Mouse (Mus musculus): ENCODE measurements at regions not wholly inside any gene's neighbourhood (a gene's known extent, or its start where the extent isn't known, plus 50 kb on each side); places are given as distances from the start of the nearest gene placed in this dataset.

DNA sequence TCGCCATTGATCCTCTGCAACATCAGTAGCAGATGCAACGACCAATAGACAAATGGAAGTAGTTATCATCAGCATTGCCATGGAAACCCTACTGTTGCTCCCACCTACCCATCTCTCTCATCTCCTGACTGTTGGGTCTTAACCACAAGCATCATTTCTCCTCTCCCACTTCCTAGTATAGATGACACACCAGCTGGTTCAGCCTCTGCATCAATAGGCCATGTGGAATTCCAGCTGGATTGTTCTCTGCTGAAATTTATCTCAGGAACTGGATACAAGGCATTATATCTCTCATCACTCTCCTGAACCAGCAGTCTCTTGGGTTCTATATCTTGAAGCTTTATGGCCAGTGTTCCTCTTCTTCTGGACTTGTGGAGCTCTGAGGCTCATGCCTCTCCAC lies 219.3 kb downstream of the Ice1 start:
- Histone ChIP-seq H3K4me1 (ENCODE audit: control insufficient read depth, insufficient read depth, low read length) (no peaks in the 10 kb centered on the region), H3K27me3 (ENCODE audit: control insufficient read depth, insufficient read depth, low read length) (no peaks in the 10 kb centered on the region), H3K9ac (ENCODE audit: low read depth, low read length) (no peak overlapping the region), H3K27ac (ENCODE audit: low read depth, low read length) (no peak overlapping the region), H3K36me3 (ENCODE audit: control insufficient read depth, insufficient read depth, low read length) (no peaks in the 10 kb centered on the region), H3K9me3 (replicated peaks; ENCODE audit: control insufficient read depth, low read length) (no peaks in the 10 kb centered on the region), H3K4me3 (ENCODE audit: low read depth, low read length) (no peak overlapping the region), H3K4me2 (no peak overlapping the region)
- WGBS (ENCODE audit: insufficient replicate concordance): 95% methylated on average over 2 of the region's 2 CpGs
- ATAC-seq (replicated peaks; ENCODE audit: insufficient number of reproducible peaks, low FRiP score, low TSS enrichment): no peak

DNA sequence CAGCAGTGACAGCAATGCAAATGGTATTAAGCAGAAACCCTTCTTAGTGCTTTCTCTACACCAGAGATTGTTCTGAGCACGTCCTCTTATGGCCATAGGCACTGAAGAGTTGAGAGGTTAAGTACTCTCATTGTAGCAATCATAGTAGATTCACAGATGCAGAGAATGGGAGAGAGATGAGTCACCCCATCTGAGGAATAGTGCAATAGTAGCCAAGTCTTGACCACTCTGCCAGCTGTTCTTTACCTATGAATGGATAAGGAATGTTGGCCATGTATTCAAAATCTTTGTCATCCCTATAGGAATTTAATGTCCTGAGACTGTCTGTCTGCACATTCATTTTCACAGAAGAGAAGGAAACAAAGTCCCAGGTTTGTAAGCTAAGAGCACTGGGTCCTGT lies 198.0 kb downstream of the Ice1 start:
- no peaks in the 10 kb centered on the region for H3K9me3 ChIP-seq (replicated peaks; ENCODE audit: control insufficient read depth, low read length)
- no peak overlapping the region for H3K4me2 ChIP-seq
- no peak overlapping the region for H3K27ac ChIP-seq (ENCODE audit: low read depth, low read length)
- WGBS (ENCODE audit: insufficient replicate concordance): 55% methylated on average over 1 of the region's 1 CpGs
- H3K36me3 ChIP-seq (ENCODE audit: control insufficient read depth, insufficient read depth, low read length): no peaks in the 10 kb centered on the region
- no peak for ATAC-seq (replicated peaks; ENCODE audit: insufficient number of reproducible peaks, low FRiP score, low TSS enrichment)
- H3K4me1 ChIP-seq (ENCODE audit: control insufficient read depth, insufficient read depth, low read length): no peaks in the 10 kb centered on the region
- no peak overlapping the region for H3K9ac ChIP-seq (ENCODE audit: low read depth, low read length)
- H3K27me3 ChIP-seq (ENCODE audit: control insufficient read depth, insufficient read depth, low read length): no peaks in the 10 kb centered on the region
- H3K4me3 ChIP-seq (ENCODE audit: low read depth, low read length): no peak overlapping the region

DNA sequence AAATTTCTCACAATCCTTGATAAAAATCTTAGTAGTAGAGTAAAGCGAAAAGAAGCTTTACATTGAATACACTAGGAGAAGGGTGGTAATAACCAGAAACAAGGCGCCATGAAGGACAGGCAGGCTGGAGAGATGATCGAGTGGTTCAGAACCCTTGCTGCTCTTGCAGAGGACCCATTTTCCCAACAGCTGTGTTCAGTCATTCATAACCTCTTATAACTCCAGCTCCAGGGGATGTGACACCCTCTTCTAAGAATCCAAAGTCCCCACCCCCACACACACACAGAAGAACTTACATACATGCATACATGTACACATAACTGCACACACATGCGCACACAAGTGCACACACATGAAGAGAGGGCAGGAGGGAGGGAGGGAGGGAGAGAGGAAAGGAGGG lies 190.5 kb downstream of the Ice1 start:
- H3K27ac ChIP-seq (ENCODE audit: low read depth, low read length): no peak overlapping the region
- no peak overlapping the region for H3K9ac ChIP-seq (ENCODE audit: low read depth, low read length)
- H3K36me3 ChIP-seq (ENCODE audit: control insufficient read depth, insufficient read depth, low read length): no peaks in the 10 kb centered on the region
- WGBS (ENCODE audit: insufficient replicate concordance): 80% methylated on average over 4 of the region's 4 CpGs
- no peaks in the 10 kb centered on the region for H3K9me3 ChIP-seq (replicated peaks; ENCODE audit: control insufficient read depth, low read length)
- no peak for ATAC-seq (replicated peaks; ENCODE audit: insufficient number of reproducible peaks, low FRiP score, low TSS enrichment)
- H3K4me2 ChIP-seq: no peak overlapping the region
- no peaks in the 10 kb centered on the region for H3K4me1 ChIP-seq (ENCODE audit: control insufficient read depth, insufficient read depth, low read length)
- no peaks in the 10 kb centered on the region for H3K27me3 ChIP-seq (ENCODE audit: control insufficient read depth, insufficient read depth, low read length)
- H3K4me3 ChIP-seq (ENCODE audit: low read depth, low read length): no peak overlapping the region

DNA sequence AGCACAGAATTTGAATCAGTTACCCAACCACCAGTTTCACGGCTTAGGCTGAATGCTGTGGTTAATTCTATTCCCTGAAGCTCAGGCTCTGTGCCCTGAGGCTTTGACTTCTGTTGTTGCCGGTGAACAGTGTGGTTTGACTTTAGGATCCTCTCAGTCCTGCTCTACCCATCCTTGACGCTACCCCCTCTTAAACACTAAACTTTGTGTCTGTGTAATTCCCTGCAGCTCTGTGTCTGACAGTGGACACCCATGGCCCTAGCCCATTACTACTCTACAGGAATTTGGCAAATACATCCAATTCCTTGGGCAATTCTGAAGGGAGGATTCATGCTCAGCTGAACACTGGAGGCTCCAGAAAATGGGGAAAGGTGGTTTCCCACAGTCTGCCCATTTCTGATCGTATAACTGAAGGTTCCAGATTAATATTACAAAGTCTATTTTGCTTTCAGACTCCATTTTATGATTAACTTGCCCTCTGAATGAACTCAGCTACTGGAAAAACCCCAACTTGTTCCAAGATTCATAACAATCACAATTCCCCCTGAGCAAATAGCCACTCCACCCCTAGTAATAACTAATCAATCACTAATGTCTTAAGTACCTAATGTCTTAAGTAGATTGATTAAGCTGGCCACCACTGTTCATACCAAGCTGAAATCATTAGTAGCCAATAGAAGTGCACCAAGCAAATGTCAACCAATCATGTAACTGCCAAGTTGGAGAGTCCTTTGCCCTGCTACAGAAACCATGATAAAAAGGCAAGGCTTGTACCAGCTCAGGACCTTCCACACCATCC lies 182.6 kb downstream of the Ice1 start:
- H3K4me1 ChIP-seq (ENCODE audit: control insufficient read depth, insufficient read depth, low read length): no peaks in the 10 kb centered on the region
- H3K9me3 ChIP-seq (replicated peaks; ENCODE audit: control insufficient read depth, low read length): no peaks in the 10 kb centered on the region
- no peaks in the 10 kb centered on the region for H3K36me3 ChIP-seq (ENCODE audit: control insufficient read depth, insufficient read depth, low read length)
- no peaks in the 10 kb centered on the region for H3K27me3 ChIP-seq (ENCODE audit: control insufficient read depth, insufficient read depth, low read length)
- H3K4me3 ChIP-seq (ENCODE audit: low read depth, low read length): no peak overlapping the region
- no peak overlapping the region for H3K9ac ChIP-seq (ENCODE audit: low read depth, low read length)
- ATAC-seq (replicated peaks; ENCODE audit: insufficient number of reproducible peaks, low FRiP score, low TSS enrichment): no peak
- no peak overlapping the region for H3K27ac ChIP-seq (ENCODE audit: low read depth, low read length)
- 81% methylated on average over 4 of the region's 4 CpGs for WGBS (ENCODE audit: insufficient replicate concordance)
- no peak overlapping the region for H3K4me2 ChIP-seq

DNA sequence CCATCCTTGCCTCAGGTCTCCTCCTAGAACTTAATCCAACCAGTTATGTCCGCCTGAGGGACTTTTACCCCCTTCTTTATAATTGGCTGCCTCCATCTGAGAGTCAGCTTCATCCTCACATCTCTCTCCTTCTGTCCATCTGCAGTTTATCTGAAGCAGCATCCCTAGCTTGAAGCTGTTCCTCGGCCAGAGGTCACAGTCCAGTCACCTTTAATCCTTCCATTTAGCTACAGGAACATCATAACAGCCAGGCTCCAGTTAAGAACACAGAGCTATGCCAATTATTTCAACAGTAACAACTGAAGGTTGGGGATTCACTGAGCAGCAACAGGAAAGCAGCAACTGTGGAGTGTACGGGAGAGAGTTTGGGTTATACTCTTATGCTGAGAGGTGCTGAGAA lies 179.0 kb downstream of the Ice1 start:
- Histone ChIP-seq H3K27ac (ENCODE audit: low read depth, low read length) (no peak overlapping the region), H3K4me3 (ENCODE audit: low read depth, low read length) (no peak overlapping the region), H3K9ac (ENCODE audit: low read depth, low read length) (no peak overlapping the region), H3K9me3 (replicated peaks; ENCODE audit: control insufficient read depth, low read length) (no peaks in the 10 kb centered on the region), H3K36me3 (ENCODE audit: control insufficient read depth, insufficient read depth, low read length) (no peaks in the 10 kb centered on the region), H3K4me1 (ENCODE audit: control insufficient read depth, insufficient read depth, low read length) (no peaks in the 10 kb centered on the region), H3K4me2 (no peak overlapping the region), H3K27me3 (ENCODE audit: control insufficient read depth, insufficient read depth, low read length) (no peaks in the 10 kb centered on the region)
- 70% methylated on average over 3 of the region's 3 CpGs for WGBS (ENCODE audit: insufficient replicate concordance)
- ATAC-seq (replicated peaks; ENCODE audit: insufficient number of reproducible peaks, low FRiP score, low TSS enrichment): no peak

DNA sequence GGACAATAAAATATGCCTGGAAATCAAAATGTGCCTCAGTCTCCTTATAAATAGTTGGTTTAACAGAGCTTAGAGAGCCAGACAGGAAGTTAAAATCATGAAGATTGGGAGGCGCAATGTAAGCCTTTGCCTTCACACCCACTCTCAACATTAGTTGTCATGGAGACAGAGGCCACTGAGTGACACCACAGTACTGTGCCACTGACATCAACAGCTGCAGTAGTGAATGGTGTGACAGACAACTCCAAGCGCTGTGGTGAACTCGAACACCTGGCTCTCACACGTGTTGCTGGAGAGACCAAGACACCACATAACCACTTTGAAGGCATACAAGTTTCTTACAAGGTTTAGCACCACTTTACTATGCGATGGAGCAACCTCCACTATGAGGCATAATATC lies 172.4 kb downstream of the Ice1 start:
- Histone ChIP-seq H3K9ac (ENCODE audit: low read depth, low read length) (no peak overlapping the region), H3K4me2 (no peak overlapping the region), H3K4me3 (ENCODE audit: low read depth, low read length) (no peak overlapping the region), H3K27me3 (ENCODE audit: control insufficient read depth, insufficient read depth, low read length) (no peaks in the 10 kb centered on the region), H3K36me3 (ENCODE audit: control insufficient read depth, insufficient read depth, low read length) (no peaks in the 10 kb centered on the region), H3K9me3 (replicated peaks; ENCODE audit: control insufficient read depth, low read length) (no peaks in the 10 kb centered on the region), H3K4me1 (ENCODE audit: control insufficient read depth, insufficient read depth, low read length) (no peaks in the 10 kb centered on the region), H3K27ac (ENCODE audit: low read depth, low read length) (no peak overlapping the region)
- no peak for ATAC-seq (replicated peaks; ENCODE audit: insufficient number of reproducible peaks, low FRiP score, low TSS enrichment)
- 78% methylated on average over 5 of the region's 5 CpGs for WGBS (ENCODE audit: insufficient replicate concordance)

DNA sequence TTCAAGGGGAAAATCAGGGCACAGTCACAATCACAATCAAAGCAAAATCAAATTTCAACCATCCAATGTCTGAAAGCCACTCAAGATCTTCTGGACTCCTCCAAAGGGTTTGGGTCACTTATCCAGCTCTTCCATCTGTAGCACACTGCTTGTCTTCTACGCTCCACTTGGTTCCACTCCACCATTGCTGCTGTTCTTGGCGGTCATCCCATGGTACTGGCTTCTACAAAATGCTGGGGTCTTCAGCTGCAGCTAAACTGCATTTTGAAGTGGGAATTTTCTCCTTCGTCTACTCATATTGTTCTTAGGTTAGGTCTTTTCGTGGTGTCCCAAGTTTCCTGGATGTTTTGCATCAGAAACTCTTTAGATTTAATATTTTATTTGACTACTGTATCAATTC lies 162.7 kb downstream of the Ice1 start:
- H3K9ac ChIP-seq (ENCODE audit: low read depth, low read length): no peak overlapping the region
- no peak overlapping the region for H3K4me2 ChIP-seq
- 81% methylated on average over 4 of the region's 4 CpGs for WGBS (ENCODE audit: insufficient replicate concordance)
- no peaks in the 10 kb centered on the region for H3K4me1 ChIP-seq (ENCODE audit: control insufficient read depth, insufficient read depth, low read length)
- H3K36me3 ChIP-seq (ENCODE audit: control insufficient read depth, insufficient read depth, low read length): no peaks in the 10 kb centered on the region
- no peak for ATAC-seq (replicated peaks; ENCODE audit: insufficient number of reproducible peaks, low FRiP score, low TSS enrichment)
- H3K27ac ChIP-seq (ENCODE audit: low read depth, low read length): no peak overlapping the region
- H3K27me3 ChIP-seq (ENCODE audit: control insufficient read depth, insufficient read depth, low read length): no peaks in the 10 kb centered on the region
- H3K9me3 ChIP-seq (replicated peaks; ENCODE audit: control insufficient read depth, low read length): no peaks in the 10 kb centered on the region
- H3K4me3 ChIP-seq (ENCODE audit: low read depth, low read length): no peak overlapping the region

DNA sequence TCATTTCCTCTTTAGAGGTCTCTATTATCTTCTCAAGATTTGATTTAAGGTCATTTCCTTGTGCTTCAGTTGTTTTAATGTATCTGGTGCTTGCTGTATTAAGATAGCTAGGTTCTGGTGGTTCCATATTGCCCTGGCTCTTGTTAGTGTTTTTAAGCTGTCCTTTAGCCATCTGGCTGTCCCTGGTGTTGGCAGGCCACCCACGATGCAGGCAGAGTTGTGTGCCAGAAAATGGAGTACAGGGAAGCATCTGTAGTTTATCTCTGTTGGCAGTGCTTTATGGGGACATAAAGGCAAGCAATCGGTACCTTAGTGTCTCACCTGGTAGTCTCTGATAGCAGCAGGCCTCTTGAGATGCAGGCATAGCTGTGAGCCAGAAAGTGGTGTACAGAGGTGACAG lies 162.1 kb downstream of the Ice1 start:
- Histone ChIP-seq H3K27me3 (ENCODE audit: control insufficient read depth, insufficient read depth, low read length) (no peaks in the 10 kb centered on the region), H3K4me2 (no peak overlapping the region), H3K4me3 (ENCODE audit: low read depth, low read length) (no peak overlapping the region), H3K9ac (ENCODE audit: low read depth, low read length) (no peak overlapping the region), H3K27ac (ENCODE audit: low read depth, low read length) (no peak overlapping the region), H3K36me3 (ENCODE audit: control insufficient read depth, insufficient read depth, low read length) (no peaks in the 10 kb centered on the region), H3K4me1 (ENCODE audit: control insufficient read depth, insufficient read depth, low read length) (no peaks in the 10 kb centered on the region), H3K9me3 (replicated peaks; ENCODE audit: control insufficient read depth, low read length) (no peaks in the 10 kb centered on the region)
- 59% methylated on average over 2 of the region's 2 CpGs for WGBS (ENCODE audit: insufficient replicate concordance)
- no peak for ATAC-seq (replicated peaks; ENCODE audit: insufficient number of reproducible peaks, low FRiP score, low TSS enrichment)

DNA sequence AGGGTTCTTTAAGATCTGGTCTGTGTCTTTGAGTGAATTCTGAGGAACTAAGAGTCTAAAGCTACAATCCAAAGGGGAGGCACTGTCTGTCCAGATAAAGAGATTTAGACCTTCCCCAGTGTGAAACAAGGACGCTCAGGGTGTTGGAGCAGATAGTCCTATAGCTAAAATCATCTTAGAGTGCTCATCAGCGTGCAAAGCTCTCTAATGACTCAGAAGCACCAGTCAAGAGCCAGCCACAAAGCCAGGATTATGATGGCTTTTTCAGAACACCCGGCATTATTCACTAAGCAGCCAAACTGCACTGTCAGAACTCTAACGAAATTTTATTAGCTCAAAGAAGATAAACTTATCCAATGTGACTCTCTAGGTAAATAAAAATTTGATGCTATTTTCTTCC lies 138.1 kb downstream of the Ice1 start:
- H3K4me2 ChIP-seq: no peak overlapping the region
- no peak for ATAC-seq (replicated peaks; ENCODE audit: insufficient number of reproducible peaks, low FRiP score, low TSS enrichment)
- no peak overlapping the region for H3K4me3 ChIP-seq (ENCODE audit: low read depth, low read length)
- no peaks in the 10 kb centered on the region for H3K4me1 ChIP-seq (ENCODE audit: control insufficient read depth, insufficient read depth, low read length)
- H3K9ac ChIP-seq (ENCODE audit: low read depth, low read length): no peak overlapping the region
- no peaks in the 10 kb centered on the region for H3K36me3 ChIP-seq (ENCODE audit: control insufficient read depth, insufficient read depth, low read length)
- 60% methylated on average over 4 of the region's 4 CpGs for WGBS (ENCODE audit: insufficient replicate concordance)
- H3K27ac ChIP-seq (ENCODE audit: low read depth, low read length): no peak overlapping the region
- H3K9me3 ChIP-seq (replicated peaks; ENCODE audit: control insufficient read depth, low read length): no peaks in the 10 kb centered on the region
- no peaks in the 10 kb centered on the region for H3K27me3 ChIP-seq (ENCODE audit: control insufficient read depth, insufficient read depth, low read length)

Data from heart, embryonic 11.5 days (tissue).